Mouse (Mus musculus): ENCODE measurements around the gene Amdhd2. TPM values are rescaled to one million over a fixed set of nuclear protein-coding genes. Genes with fewer than 3 reads are reported as not detected.
A peak's percentile ranks its signal among the peaks of the same experiment; 100 is the strongest.

Amdhd2 gene
- total and polyA plus RNA-seq, 2 experiments from 2014 or later, result 34.0 to 58.6 TPM

DNA sequence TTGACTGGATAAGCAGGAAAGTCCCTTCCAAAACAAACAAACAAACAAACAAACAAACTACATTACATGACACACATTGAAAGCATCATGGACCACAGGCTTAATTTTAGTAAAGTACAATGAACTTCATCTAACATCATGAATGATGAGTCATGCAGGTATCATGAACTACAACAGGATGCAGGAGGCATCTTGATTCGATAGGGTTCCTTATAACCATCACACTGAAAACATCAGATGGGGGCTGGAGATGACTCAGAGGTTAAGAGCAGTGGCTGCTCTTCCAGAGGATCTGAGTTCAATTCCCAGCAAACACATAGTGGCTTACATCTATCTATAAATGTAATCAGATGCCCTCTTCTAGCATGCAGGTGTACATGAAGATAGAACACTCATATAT, 36.0 kb downstream of the Amdhd2 start:
- Histone ChIP-seq H3K4me1 (ENCODE audit: insufficient read depth, low read length) (no peaks in the 10 kb centered on the region), H3K36me3 (ENCODE audit: insufficient read depth, low read length) (no peaks in the 10 kb centered on the region), H3K4me3 (ENCODE audit: low read depth, low read length) (no peak overlapping the region), H3K27ac (ENCODE audit: low read depth, low read length) (no peak overlapping the region), H3K27me3 (ENCODE audit: insufficient read depth, low read length) (no peaks in the 10 kb centered on the region), H3K9ac (replicated peaks; ENCODE audit: low read length, poor library complexity, severe bottlenecking) (no peak overlapping the region), H3K4me2 (ENCODE audit: low read depth, low read length, poor library complexity, severe bottlenecking) (no peak overlapping the region), H3K9me3 (ENCODE audit: low read length) (no peaks in the 10 kb centered on the region)
- DNase-seq (ENCODE audit: low spot score) (no peak), ATAC-seq (ENCODE audit: low FRiP score) (no peak)
- TF ChIP-seq CTCF (IDR thresholded peaks at IDR 0.05), result no peak
- WGBS, result 91% methylated on average over 1 of the region's 1 CpGs

- Histone ChIP-seq H3K9me3 (ENCODE audit: low read length) (no peaks in the 10 kb centered on the region), H3K4me2 (ENCODE audit: low read depth, low read length, poor library complexity, severe bottlenecking) (no peak overlapping the region), H3K36me3 (ENCODE audit: insufficient read depth, low read length) (no peaks in the 10 kb centered on the region), H3K4me3 (ENCODE audit: low read depth, low read length) (no peak overlapping the region), H3K4me1 (ENCODE audit: insufficient read depth, low read length) (no peaks in the 10 kb centered on the region), H3K9ac (replicated peaks; ENCODE audit: low read length, poor library complexity, severe bottlenecking) (no peak overlapping the region), H3K27me3 (ENCODE audit: insufficient read depth, low read length) (no peaks in the 10 kb centered on the region), H3K27ac (ENCODE audit: low read depth, low read length) (no peak overlapping the region)
- DNase-seq (ENCODE audit: low spot score) (no peak), ATAC-seq (ENCODE audit: low FRiP score) (no peak)
- TF ChIP-seq CTCF (IDR thresholded peaks at IDR 0.05), result no peak
- WGBS, result 74% methylated on average over 3 of the region's 3 CpGs
Observed at GRCm38 (mm10) chr17:24126801-24127200, 36.8 kb downstream of the Amdhd2 start.

GRCm38 (mm10) chr17:24119446-24119845, 44.1 kb downstream of the Amdhd2 start:
- Histone ChIP-seq H3K9me3 (ENCODE audit: low read length) (no peaks in the 10 kb centered on the region), H3K27ac (ENCODE audit: low read depth, low read length) (no peak overlapping the region), H3K4me2 (ENCODE audit: low read depth, low read length, poor library complexity, severe bottlenecking) (no peak overlapping the region), H3K4me1 (ENCODE audit: insufficient read depth, low read length) (no peaks in the 10 kb centered on the region; the same call in 1 of the 2 replicates), H3K9ac (replicated peaks; ENCODE audit: low read length, poor library complexity, severe bottlenecking) (no peak overlapping the region), H3K36me3 (ENCODE audit: insufficient read depth, low read length) (no peaks in the 10 kb centered on the region), H3K27me3 (ENCODE audit: insufficient read depth, low read length) (no peaks in the 10 kb centered on the region), H3K4me3 (ENCODE audit: low read depth, low read length) (no peak overlapping the region)
- no peak for DNase-seq (ENCODE audit: low spot score)
- TF ChIP-seq CTCF (IDR thresholded peaks at IDR 0.05), result no peak
- WGBS, result 93% methylated on average over 3 of the region's 3 CpGs
- no peak for ATAC-seq (ENCODE audit: low FRiP score)

DNA sequence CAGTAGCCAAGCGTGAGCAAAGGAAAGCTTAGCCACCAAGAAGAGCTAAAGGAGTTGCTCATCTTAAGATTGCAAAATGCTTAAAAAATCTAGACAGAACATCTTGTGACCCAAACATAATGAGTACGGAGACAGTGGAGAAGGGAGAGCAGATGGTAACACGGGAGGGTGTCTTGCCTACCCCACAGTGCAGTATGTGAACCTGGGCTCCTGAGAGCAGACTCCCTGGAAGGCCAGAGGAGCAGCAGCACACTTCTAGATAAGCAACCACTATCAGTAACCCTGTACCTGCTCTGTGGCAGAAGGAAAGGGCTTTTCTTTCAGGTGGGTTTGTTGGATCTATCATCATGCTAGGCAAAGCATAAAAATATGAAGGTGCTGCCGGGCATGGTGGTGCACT, 50.5 kb downstream of the Amdhd2 start:
- ATAC-seq (ENCODE audit: low FRiP score), result no peak
- DNase-seq (ENCODE audit: low spot score), result no peak
- 82% methylated on average over 4 of the region's 4 CpGs for WGBS
- H3K9ac ChIP-seq (replicated peaks; ENCODE audit: low read length, poor library complexity, severe bottlenecking), result no peak overlapping the region
- H3K9me3 ChIP-seq (ENCODE audit: low read length), result no peaks in the 10 kb centered on the region
- no peak overlapping the region for H3K27ac ChIP-seq (ENCODE audit: low read depth, low read length)
- H3K4me2 ChIP-seq (ENCODE audit: low read depth, low read length, poor library complexity, severe bottlenecking), result no peak overlapping the region
- no peaks in the 10 kb centered on the region for H3K27me3 ChIP-seq (ENCODE audit: insufficient read depth, low read length)
- peaks cover 10% of the 10 kb centered on the region; the same call in 1 of the 2 replicates for H3K36me3 ChIP-seq (ENCODE audit: insufficient read depth, low read length)
- TF ChIP-seq CTCF (IDR thresholded peaks at IDR 0.05), result no peak
- no peaks in the 10 kb centered on the region; the same call in 1 of the 2 replicates for H3K4me1 ChIP-seq (ENCODE audit: insufficient read depth, low read length)
- H3K4me3 ChIP-seq (ENCODE audit: low read depth, low read length), result no peak overlapping the region

GRCm38 (mm10) chr17:24111256-24111655, 52.3 kb downstream of the Amdhd2 start:
- H3K27me3 ChIP-seq (ENCODE audit: insufficient read depth, low read length), result no peaks in the 10 kb centered on the region
- H3K4me2 ChIP-seq (ENCODE audit: low read depth, low read length, poor library complexity, severe bottlenecking), result no peak overlapping the region
- WGBS, result 90% methylated on average over 1 of the region's 1 CpGs
- H3K9me3 ChIP-seq (ENCODE audit: low read length), result no peaks in the 10 kb centered on the region
- no peak for TF ChIP-seq CTCF (IDR thresholded peaks at IDR 0.05)
- no peaks in the 10 kb centered on the region; the same call in 1 of the 2 replicates for H3K4me1 ChIP-seq (ENCODE audit: insufficient read depth, low read length)
- no peak for ATAC-seq (ENCODE audit: low FRiP score)
- H3K36me3 ChIP-seq (ENCODE audit: insufficient read depth, low read length), result peaks cover 17% of the 10 kb centered on the region; the same call in 1 of the 2 replicates
- H3K4me3 ChIP-seq (ENCODE audit: low read depth, low read length), result no peak overlapping the region
- DNase-seq (ENCODE audit: low spot score), result no peak
- H3K9ac ChIP-seq (replicated peaks; ENCODE audit: low read length, poor library complexity, severe bottlenecking), result no peak overlapping the region
- no peak overlapping the region for H3K27ac ChIP-seq (ENCODE audit: low read depth, low read length)

GRCm38 (mm10) chr17:24108896-24109295, 54.7 kb downstream of the Amdhd2 start:
- H3K9me3 ChIP-seq (ENCODE audit: low read length), result no peaks in the 10 kb centered on the region
- no peak for TF ChIP-seq CTCF (IDR thresholded peaks at IDR 0.05)
- DNase-seq (ENCODE audit: low spot score) (peak; percentile 10), ATAC-seq (ENCODE audit: low FRiP score) (no peak)
- WGBS, result 84% methylated on average over 1 of the region's 1 CpGs
- no peak overlapping the region for H3K9ac ChIP-seq (replicated peaks; ENCODE audit: low read length, poor library complexity, severe bottlenecking)
- no peak overlapping the region for H3K4me2 ChIP-seq (ENCODE audit: low read depth, low read length, poor library complexity, severe bottlenecking)
- H3K4me1 ChIP-seq (ENCODE audit: insufficient read depth, low read length), result no peaks in the 10 kb centered on the region
- no peaks in the 10 kb centered on the region for H3K27me3 ChIP-seq (ENCODE audit: insufficient read depth, low read length)
- H3K4me3 ChIP-seq (ENCODE audit: low read depth, low read length), result no peak overlapping the region
- no peak overlapping the region for H3K27ac ChIP-seq (ENCODE audit: low read depth, low read length)
- H3K36me3 ChIP-seq (ENCODE audit: insufficient read depth, low read length), result peaks cover 19% of the 10 kb centered on the region; the same call in 1 of the 2 replicates

Other genes with a start within 250 kb of the Amdhd2 start
- not detected in 2 replicates for gene Dcpp3, start 246.3 kb downstream of the Amdhd2 start, total RNA-seq (2014; rRNA removed)
- gene Dcpp3, start 246.3 kb downstream of the Amdhd2 start, polyA plus RNA-seq (2015; fragmentation: Nextera tagmentation; extraction: Ambion mirVana), result not detected in 2 replicates
- gene Sbp, start 222.1 kb downstream of the Amdhd2 start, total RNA-seq (2014; rRNA removed), result not detected in 2 replicates
- gene Sbp, start 222.1 kb downstream of the Amdhd2 start, polyA plus RNA-seq (2015; fragmentation: Nextera tagmentation; extraction: Ambion mirVana), result not detected in 2 replicates
- not detected in 2 replicates for gene Sbpl, start 208.5 kb downstream of the Amdhd2 start, total RNA-seq (2014; rRNA removed)
- not detected in 2 replicates for gene Sbpl, start 208.5 kb downstream of the Amdhd2 start, polyA plus RNA-seq (2015; fragmentation: Nextera tagmentation; extraction: Ambion mirVana)
- gene Prss30, start 183.2 kb downstream of the Amdhd2 start, total RNA-seq (2014; rRNA removed), result 1.8 TPM in 1 of 2 replicates, not detected in the other
- 0.15 and 0.17 TPM in 2 replicates for gene Prss30, start 183.2 kb downstream of the Amdhd2 start, polyA plus RNA-seq (2015; fragmentation: Nextera tagmentation; extraction: Ambion mirVana)
- gene Prss22, start 165.7 kb downstream of the Amdhd2 start, total RNA-seq (2014; rRNA removed), result not detected in 2 replicates
- 0.17 TPM in 1 of 2 replicates, not detected in the other for gene Prss22, start 165.7 kb downstream of the Amdhd2 start, polyA plus RNA-seq (2015; fragmentation: Nextera tagmentation; extraction: Ambion mirVana)
- not detected in 2 replicates for gene Prss27, start 125.6 kb downstream of the Amdhd2 start, total RNA-seq (2014; rRNA removed)
- not detected in 2 replicates for gene Prss27, start 125.6 kb downstream of the Amdhd2 start, polyA plus RNA-seq (2015; fragmentation: Nextera tagmentation; extraction: Ambion mirVana)
- gene Kctd5, start 90.3 kb downstream of the Amdhd2 start, total RNA-seq (2014; rRNA removed), result 92.0 and 99.8 TPM in 2 replicates
- 80.2 and 81.3 TPM in 2 replicates for gene Kctd5, start 90.3 kb downstream of the Amdhd2 start, polyA plus RNA-seq (2015; fragmentation: Nextera tagmentation; extraction: Ambion mirVana)
- gene Pdpk1, start 12.8 kb downstream of the Amdhd2 start, total RNA-seq (2014; rRNA removed), result 57.9 and 68.1 TPM in 2 replicates
- gene Pdpk1, start 12.8 kb downstream of the Amdhd2 start, polyA plus RNA-seq (2015; fragmentation: Nextera tagmentation; extraction: Ambion mirVana), result 53.2 and 61.5 TPM in 2 replicates
- 730 and 771 TPM in 2 replicates for gene Atp6v0c, start 5.9 kb upstream of the Amdhd2 start, total RNA-seq (2014; rRNA removed)
- gene Atp6v0c, start 5.9 kb upstream of the Amdhd2 start, polyA plus RNA-seq (2015; fragmentation: Nextera tagmentation; extraction: Ambion mirVana), result 2,426 and 2,595 TPM in 2 replicates
- gene Tbc1d24, start 41.8 kb upstream of the Amdhd2 start, total RNA-seq (2014; rRNA removed), result 146 and 168 TPM in 2 replicates
- gene Tbc1d24, start 41.8 kb upstream of the Amdhd2 start, polyA plus RNA-seq (2015; fragmentation: Nextera tagmentation; extraction: Ambion mirVana), result 27.4 and 27.6 TPM in 2 replicates
- gene Ntn3, start 45.8 kb upstream of the Amdhd2 start, total RNA-seq (2014; rRNA removed), result 19.4 and 23.6 TPM in 2 replicates
- 4.0 and 4.3 TPM in 2 replicates for gene Ntn3, start 45.8 kb upstream of the Amdhd2 start, polyA plus RNA-seq (2015; fragmentation: Nextera tagmentation; extraction: Ambion mirVana)
- 17.4 and 17.9 TPM in 2 replicates for gene Tedc2, start 57.1 kb upstream of the Amdhd2 start, total RNA-seq (2014; rRNA removed)
- 9.0 and 11.1 TPM in 2 replicates for gene Tedc2, start 57.1 kb upstream of the Amdhd2 start, polyA plus RNA-seq (2015; fragmentation: Nextera tagmentation; extraction: Ambion mirVana)
- 6.2 and 6.7 TPM in 2 replicates for gene Ccnf, start 87.7 kb upstream of the Amdhd2 start, total RNA-seq (2014; rRNA removed)
- gene Ccnf, start 87.7 kb upstream of the Amdhd2 start, polyA plus RNA-seq (2015; fragmentation: Nextera tagmentation; extraction: Ambion mirVana), result 5.0 and 5.3 TPM in 2 replicates
- 0.99 and 1.8 TPM in 2 replicates for gene Abca17, start 187.3 kb upstream of the Amdhd2 start, total RNA-seq (2014; rRNA removed)
- gene Abca17, start 187.3 kb upstream of the Amdhd2 start, polyA plus RNA-seq (2015; fragmentation: Nextera tagmentation; extraction: Ambion mirVana), result 1.0 and 1.1 TPM in 2 replicates
- gene Abca3, start 188.2 kb upstream of the Amdhd2 start, total RNA-seq (2014; rRNA removed), result 91.3 and 95.9 TPM in 2 replicates
- gene Abca3, start 188.2 kb upstream of the Amdhd2 start, polyA plus RNA-seq (2015; fragmentation: Nextera tagmentation; extraction: Ambion mirVana), result 28.8 and 32.7 TPM in 2 replicates

Data from midbrain, postnatal 0 days (tissue).